8 mouse cellular contexts compared by ENCODE assay signal in the genomic region with DNA sequence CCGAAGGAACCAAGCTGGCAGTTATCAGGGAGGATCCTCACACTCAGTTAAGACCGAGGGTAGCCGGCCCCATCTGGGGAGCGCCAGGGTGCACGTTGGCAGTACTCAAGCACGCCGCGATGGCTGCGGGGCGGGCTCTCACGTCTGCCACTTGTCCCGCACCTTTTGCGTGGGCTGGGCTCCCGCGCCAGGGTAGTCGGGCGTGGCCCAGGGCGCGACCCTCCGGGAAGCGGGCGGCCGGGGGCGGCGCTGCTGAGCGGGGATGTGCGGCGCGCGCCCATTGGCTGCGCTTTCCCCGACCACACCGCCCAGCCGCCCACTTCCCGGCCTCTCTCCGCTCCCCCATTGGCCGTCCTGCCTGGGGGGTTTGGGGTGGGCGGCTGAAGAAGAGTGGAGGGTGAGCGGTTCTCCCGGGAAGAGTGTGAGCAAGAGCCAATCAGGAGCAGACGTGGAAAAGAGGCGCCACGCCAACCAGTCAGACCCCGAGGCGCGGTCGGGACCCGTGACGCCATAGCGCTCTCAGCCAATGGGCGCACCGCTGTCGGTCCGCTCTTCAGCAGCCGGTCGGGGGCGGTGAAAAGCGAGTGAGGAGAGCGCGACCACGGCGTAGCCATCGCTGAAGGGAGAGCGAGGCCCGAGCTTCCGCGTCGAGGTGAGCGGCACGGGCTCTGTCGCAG. TPM values are rescaled to one million over a fixed set of nuclear protein-coding genes. Genes with fewer than 3 reads are reported as not detected.
DNase-seq lines count a peak whose midpoint lies in the region; ATAC-seq lines count a peak whose summit lies in the region.

TSS of gene Far1 (plus strand) at position 549 of the 677 bp plus-strand sequence.

- H3K4me2 ChIP-seq in intestine, embryonic 14.5 days (ENCODE audit: low read length) = peak within 1 kb of the TSS; percentile 83

- DNase-seq in adrenal gland, adult (ENCODE audit: inconsistent age in 2 of 2, low spot score in 1 of 2) = peak; percentile 98 to 99
- peak; percentile 98 for DNase-seq in embryo, embryonic 10.5 days (ENCODE audit: low spot score)
- DNase-seq in gastrocnemius, postnatal 25 days = peak; percentile 99
- DNase-seq in intestine, embryonic 14.5 days (ENCODE audit: low spot score) = peak; percentile 97
- DNase-seq in left cerebral cortex, postnatal 14 days (ENCODE audit: low spot score in 2 of 2) = peak; percentile 99
- DNase-seq in mesoderm, embryonic 11.5 days (ENCODE audit: low read depth, low spot score) = peak; percentile 98
- DNase-seq in right cerebral cortex, postnatal 36 days (ENCODE audit: low spot score in 2 of 2) = peak; percentile 99
- peak; percentile 98 for DNase-seq in yolk sac, embryonic 10.5 days (ENCODE audit: low spot score)

- H3K9me3 ChIP-seq in intestine, embryonic 14.5 days (ENCODE audit: control insufficient read depth, low read length) = no peaks in the 10 kb centered on the region

- H3K27ac ChIP-seq in intestine, embryonic 14.5 days (ENCODE audit: low read depth) = peak within 1 kb of the TSS; percentile 79

- intact Hi-C loops in left cerebral cortex, postnatal 14 days (cut with DNase I) = loop anchor here (10.0 kb wide), 1 partner anchor 129 kb away; the partner anchor contains the start of gene Pth

- 0 out of 2 replicates have a peak, but pooled peaks cover 4% of the 10 kb centered on the region for H3K27me3 ChIP-seq in intestine, embryonic 14.5 days (replicated peaks; ENCODE audit: control insufficient read depth, insufficient read depth, low read length)

- peak within 1 kb of the TSS; percentile 99 for H3K4me3 ChIP-seq in intestine, embryonic 14.5 days (ENCODE audit: low read depth, low read length)

- under 1% methylated on average over 70 of the region's 71 CpGs for WGBS in intestine, embryonic 14.5 days

- peaks cover 14% of the 10 kb centered on the region for H3K4me1 ChIP-seq in intestine, embryonic 14.5 days (replicated peaks; ENCODE audit: control insufficient read depth, insufficient read depth, low read length)

- H3K9ac ChIP-seq in intestine, embryonic 14.5 days (ENCODE audit: low read length) = peak within 1 kb of the TSS; percentile 75

- peak; percentile 99 for ATAC-seq in intestine, embryonic 14.5 days (replicated peaks; ENCODE audit: low FRiP score, low TSS enrichment, low read depth)

- no peaks in the 10 kb centered on the region for H3K36me3 ChIP-seq in intestine, embryonic 14.5 days (ENCODE audit: control insufficient read depth, insufficient read depth, low read length)

RNA-seq across cellular contexts. Expression of gene Far1, which starts in this region (rescaled TPM):
- 10 to 100 TPM; 13.3 to 13.5 TPM for total RNA-seq in gastrocnemius, postnatal 25 days (2021)
- polyA plus RNA-seq in intestine, embryonic 14.5 days (2014; fragmentation: Nextera tagmentation; extraction: Ambion mirVana) = 62.8 and 70.1 TPM in 2 replicates
- total RNA-seq in left cerebral cortex, postnatal 14 days (2021) = 100 to 1,000 TPM; 116 TPM

Comparison
In these comparisons a context has a peak if more than half of its experiments do, and no peak if none do; other contexts are left out.
1. Peak in every context shown above with its lines: DNase-seq, ATAC-seq, H3K4me3 ChIP-seq and H3K27ac ChIP-seq.
2. RNA of gene Far1 (total RNA-seq): 116 TPM in left cerebral cortex, postnatal 14 days; 13.3 to 13.5 TPM in gastrocnemius, postnatal 25 days; every median in the first group is over 4 times any median in the second.